Mouse (Mus musculus) naive thymus-derived CD4-positive, alpha-beta T cell, adult 2 months (primary cell): Measurements from ENCODE around the gene Mfsd11.
A peak's percentile ranks its signal among the peaks of the same experiment; 100 is the strongest.
"Not testable (repeated sequence)": the region's sequence is repeated elsewhere in the genome, so short reads cannot be mapped to it uniquely, and the experiment has no call there.

Source experiments
- DNase-seq: peaks from one replicate; pipeline ENCODE4 v3.0.0-alpha.2; 2011; ENCODE audit warnings: low read depth

Gene Mfsd11

DNA sequence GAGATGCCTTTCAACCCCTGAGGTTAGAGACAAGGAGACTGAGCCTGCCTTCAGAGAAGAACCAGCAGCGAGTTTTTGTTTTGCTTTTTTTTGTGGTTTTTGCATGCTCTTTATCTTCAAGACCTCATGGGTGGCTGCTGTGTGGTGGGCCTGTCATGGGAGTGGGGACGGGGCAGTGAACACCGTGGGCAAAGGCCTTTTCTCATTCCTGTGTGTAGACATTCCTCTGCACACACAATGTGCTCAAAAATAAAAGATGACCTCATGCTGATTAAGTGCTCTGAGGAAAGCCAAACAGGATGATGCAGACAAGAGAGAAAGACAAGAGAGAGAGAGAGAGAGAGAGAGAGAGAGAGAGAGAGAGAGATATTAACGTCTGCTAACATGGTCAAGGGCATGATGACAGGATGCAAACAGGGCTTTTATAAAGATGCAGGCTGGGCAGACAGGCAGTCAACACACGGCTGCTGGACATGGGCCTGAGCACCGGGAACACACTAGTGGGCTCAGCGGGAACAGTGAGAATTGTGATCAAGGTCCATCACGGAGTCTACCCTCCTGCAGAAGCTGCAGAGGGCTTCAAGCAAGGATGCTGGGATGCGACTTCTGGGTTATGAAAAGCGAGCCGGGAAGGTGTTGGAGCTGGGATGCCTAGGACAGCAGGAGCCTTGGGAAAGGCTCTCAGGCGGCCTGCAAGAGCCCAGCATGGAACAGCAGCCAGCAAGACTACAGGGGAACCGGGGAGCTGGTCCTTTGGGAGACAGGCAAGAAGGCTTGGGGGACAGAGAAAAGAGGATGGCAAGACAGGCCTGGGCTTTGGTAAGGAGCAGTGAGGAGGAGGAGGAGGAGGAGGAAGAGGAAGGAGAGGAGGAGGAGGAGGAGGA is 30.9 kb upstream of the Mfsd11 start:
- no peak for DNase-seq

DNA sequence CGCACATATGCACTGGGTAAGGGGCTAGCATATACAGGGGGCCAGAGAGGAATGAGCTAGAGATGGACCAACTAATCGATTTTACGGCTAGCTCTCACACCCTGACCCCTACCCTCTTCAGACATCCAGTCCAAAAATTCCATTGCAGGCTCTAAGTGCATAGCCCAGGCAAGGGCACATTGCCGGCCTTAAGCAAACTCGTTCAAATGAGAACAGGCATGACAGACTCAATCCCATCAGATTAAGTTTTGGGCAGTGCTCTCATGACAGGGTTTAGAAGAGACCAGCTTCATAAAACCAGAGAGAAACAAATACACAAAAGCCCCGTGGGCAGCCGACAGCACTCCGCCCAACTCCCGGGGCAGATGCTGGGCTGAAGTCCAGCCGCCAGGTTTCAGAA is 30.0 kb upstream of the Mfsd11 start:
- no peak for DNase-seq

DNA sequence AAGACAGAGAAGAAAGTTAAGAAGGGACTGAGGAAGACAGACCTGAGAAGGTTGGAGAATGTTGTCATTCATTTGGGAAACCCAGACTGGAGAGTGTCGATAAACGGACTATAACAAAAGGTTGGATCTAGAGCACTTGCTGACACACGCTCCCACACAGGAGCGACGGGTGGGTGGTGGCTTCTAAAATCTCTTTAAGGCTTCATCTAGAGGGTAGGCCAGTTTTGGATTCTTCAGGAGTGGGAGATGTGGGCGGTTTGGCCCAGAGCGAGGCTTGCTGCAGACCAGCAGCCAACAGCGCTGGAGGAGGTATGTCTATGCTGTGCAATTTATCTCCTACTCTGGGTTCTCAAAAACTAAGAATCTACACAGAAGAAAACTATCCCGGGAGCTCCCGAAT is 29.6 kb upstream of the Mfsd11 start:
- no peak for DNase-seq

DNA sequence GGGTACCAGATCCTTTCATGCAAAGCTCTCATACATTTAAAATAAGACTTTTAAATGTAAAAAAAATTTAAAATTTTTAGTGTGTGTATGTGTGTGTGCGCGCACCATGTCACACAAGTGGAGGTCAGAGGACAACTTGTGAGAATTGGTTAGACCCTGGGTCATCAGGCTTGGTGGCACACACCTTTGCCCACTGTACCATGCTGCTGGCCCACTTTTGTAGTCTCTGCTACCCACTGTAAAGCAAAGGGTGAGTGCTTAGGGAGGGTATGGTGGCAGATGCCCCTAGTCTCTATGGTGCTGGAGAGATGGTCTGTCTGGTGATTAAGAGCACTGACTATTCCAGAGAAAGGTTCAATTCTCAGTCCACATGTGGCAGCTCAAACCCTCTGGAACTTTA is 29.0 kb upstream of the Mfsd11 start:
- no peak for DNase-seq

DNA sequence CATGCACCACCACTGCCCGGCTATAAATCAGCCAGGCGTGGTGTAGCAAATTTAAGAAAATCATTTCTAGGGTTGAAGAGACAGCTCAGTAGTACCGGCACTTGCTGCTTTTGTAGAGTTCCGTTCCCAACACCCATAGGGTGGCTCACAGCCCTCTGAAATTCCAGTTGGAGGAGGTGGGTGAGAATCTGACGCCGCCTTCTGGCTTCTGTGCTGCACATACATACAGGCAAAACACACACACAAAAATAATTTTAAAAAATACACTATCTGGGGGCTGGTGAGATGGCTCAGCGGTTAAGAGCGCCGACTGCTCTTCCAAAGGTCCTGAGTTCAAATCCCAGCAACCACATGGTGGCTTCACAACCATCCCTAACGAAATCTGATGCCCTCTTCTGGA is 28.4 kb upstream of the Mfsd11 start:
- not testable (repeated sequence) for DNase-seq

DNA sequence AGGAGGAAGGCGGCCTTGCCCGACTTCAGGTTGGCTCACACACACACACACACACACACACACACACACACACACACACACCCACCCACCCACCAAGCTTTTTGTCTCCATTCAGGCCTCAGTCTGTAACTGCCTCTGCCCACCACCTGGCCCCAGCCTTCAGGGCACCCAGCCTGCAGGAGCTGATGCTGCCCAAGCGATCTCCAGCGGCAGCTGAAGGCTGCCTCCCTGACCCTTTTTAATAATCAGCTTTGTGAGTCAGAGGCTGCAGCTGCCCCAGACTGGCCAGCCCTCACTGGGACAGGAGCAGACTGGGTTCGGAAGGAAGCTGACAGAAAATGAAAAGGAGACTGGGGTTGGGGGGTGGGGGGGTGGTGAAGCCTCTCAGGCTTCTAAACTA is 27.0 kb upstream of the Mfsd11 start:
- no peak for DNase-seq

DNA sequence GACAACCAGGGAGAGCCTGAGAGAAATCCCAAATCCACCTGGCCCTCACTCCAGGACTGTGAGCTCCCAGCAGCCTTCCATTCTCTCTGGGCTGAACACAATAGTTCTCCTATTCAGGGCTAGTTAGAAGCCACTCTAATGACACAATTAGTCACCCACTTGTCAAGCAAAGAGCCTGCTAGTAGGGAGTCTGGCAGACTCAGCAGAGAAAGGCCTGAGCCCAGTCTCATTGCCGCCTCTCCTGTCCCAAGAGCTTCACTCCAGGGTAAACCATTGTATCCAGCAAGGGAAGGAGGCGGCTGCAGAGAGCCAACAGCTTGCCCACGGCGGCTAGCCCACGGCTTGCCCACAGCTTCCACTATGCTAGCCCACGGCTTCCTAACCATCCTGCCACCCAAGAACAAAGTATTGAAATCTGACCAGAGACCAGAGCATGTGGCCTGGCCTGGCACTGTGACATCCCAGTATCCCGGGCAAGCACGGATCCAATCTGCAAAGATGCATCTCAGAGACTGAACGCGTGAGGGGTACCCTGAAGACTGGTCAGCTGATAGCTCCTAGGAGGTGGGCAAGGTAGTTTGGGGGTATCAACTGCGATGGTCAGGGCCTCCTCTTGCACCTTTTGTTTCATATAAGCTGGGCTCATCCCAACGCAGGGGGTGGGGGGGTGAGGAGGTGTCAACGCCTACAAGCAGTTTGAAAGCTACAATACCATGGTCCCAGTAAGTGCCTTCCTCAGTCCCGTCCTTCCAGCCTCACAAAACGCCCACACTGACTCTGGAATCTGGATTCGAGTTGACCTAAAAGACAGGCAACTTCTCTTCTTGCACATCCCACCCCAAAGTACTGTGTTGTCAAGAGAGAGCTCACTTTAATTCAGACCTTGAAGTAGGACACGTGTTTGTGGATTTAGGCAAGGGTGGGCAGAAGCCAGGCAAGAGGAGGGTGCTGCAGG is 25.4 kb upstream of the Mfsd11 start:
- no peak for DNase-seq

DNA sequence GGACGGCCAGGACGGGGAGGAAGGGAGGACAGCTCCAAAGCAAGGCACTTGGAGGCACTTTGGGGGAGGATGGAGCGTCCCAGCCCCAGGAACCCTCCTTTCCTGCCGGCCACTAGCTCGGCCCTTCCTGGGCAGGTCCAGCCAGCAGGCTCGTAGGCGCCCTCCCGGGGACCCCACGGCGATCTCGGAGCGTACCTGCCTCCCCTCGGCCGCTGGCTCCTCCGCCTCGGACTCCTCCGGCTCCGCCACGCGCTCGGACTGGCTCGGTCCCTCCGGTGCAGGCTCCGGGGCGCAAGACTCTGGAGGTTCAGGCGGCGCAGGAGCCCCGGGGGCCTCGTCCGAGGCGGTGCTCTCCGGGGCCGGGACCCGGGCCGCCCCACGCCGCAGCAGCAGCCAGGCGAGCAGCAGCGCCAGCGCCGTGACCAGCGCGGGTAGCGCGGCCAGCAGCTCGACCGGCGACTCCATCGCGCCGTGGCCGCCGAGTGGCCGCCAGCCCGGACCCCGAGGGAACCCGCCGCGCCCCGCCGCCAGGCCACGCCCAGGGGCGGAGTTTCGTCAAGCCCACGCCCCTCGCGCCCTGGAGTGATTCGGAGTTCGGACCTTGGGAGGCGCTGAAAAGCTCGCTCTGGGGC is 24.6 kb upstream of the Mfsd11 start, which contains the start of gene Mxra7:
Mxra7 (minus strand) TSS at position 513 of the 632 bp plus-strand sequence.
- peak; percentile 47 for DNase-seq

DNA sequence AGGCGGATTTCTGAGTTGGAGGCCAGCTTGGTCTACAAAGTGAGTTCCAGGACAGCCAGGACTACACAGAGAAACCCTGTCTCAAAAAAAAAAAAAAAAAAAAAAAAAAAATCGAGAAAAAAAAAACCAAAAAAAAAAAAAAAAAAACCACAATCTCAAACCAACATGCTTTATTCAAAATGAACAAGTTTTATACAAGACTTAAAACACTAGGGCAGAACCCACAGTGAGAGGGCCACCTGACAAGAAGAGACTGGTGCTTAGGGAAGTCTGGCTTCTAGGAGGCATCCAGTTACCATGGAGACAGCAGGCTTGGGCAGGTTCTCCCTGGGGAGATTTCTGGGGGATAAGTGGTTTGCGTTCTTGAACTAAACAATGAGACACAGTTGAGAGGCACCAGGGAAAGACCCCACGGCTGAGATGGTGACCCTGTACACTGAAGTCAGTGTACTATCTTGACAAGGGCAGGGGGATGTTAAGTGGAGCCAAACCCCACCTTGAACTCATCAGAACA is 20.0 kb upstream of the Mfsd11 start:
- no peak for DNase-seq

DNA sequence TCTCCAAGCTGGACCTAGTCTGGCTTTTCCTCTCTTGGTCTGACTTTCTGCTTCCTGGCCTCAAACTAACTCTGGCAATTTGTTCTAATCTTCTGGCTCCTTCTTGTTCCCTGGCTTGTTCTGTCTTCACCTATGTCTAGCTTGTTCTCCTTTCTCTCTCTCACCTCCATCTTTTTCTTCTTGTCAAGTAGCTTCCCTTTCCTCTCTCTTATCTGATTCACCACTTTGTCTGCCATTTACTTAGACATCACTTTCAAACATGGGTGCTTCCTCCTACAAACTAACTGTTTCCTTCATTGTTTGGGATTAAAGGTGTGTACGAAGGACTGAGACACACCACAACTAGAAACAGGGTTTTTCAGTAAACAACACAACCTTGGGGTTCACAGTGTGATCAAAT is 17.3 kb upstream of the Mfsd11 start:
- no peak for DNase-seq

DNA sequence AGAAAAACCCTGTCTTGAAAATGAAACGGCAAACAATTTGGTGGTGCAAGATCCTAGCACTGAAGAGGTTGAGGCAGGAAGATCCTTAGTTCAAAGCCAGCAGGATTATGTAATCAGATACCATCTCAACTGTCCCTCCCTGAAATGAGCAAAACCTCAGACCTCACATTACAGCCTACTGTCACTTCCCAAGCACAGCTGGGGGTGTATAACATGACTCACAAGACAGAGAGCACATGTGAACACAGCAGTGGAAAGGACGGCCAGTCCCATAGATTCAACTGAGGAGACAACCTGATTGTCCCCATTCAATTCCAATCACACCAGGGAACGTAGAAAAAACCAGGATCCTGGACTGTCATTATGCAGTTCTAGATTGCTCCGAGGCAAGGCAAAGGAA is 16.0 kb upstream of the Mfsd11 start:
- DNase-seq = no peak

DNA sequence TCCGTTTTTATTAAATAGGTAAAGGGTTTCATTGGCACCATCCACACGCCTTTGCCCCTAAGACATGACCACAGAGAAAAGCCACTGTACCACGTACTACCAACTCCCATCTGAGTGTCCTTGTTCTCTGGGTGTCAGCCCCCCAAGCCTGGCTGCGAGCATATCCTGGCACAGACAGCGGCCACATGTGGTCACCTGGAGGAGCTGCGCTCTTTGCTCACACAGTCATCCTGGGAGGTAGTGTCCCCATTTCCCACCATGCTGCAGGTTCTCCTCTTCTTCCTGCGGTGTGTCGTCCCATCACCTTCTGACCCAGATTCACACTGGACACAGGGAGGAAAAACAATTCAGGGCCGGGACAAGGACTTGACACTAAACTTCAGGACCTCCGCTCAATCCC is 14.8 kb upstream of the Mfsd11 start:
- no peak for DNase-seq

DNA sequence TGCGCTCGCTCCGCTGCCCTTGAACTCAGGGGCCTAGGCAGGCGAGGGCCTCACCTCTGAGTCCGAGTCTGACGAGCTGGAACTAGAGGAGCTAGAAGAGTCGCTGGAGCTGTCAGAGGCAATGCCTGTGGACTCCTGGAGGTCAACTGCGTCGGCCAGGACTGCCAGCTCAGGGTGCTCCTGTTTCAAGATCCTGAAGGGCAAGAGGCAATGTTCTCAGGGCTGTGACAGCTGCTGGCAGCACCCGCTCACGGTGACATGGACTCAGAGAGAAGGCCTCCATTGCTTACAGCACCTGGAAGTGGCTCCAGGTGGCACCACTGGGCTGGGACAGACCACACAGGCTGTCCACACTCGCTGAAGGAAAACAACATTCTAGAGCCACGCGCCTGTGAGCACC is 13.3 kb upstream of the Mfsd11 start:
- DNase-seq = no peak

DNA sequence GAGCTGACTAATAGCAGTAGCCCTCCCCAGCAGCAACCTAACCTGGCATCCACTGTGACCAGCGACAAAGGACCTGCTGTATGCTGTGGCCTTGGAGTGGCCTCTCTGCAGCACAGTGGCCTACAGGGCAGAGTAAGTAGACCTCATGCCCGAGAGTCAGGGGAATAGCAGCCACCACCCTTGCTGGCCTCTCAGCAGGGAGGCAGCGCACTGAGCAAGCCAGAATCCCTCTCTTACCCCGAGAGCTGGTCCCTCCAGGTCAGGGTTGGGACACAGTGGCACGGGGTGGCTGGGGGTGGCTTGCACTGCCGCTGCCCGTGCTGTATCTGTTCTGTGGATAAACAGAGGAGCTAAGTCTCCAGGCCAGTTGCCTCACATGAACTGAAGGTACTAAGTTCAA is 12.6 kb upstream of the Mfsd11 start:
- DNase-seq = no peak

DNA sequence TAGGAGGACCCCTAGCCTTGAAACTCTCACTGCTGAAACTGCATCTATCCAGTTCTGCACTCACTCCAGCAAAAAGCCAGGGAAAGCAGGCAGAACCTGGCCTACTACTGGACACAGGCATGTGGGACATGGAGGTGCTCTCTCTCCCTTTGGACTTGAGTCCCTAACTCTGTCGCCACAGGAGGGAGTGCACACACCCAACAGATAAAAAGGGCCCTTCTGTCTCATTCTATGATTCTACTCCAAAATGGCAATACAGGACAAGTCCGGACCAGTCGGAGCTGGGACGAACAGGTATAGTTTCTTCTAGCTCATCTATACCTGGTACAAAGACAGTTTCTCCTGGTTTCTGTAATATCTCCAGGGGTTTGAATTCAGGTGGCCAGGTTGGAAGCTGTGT is 11.5 kb upstream of the Mfsd11 start:
- DNase-seq = no peak

DNA sequence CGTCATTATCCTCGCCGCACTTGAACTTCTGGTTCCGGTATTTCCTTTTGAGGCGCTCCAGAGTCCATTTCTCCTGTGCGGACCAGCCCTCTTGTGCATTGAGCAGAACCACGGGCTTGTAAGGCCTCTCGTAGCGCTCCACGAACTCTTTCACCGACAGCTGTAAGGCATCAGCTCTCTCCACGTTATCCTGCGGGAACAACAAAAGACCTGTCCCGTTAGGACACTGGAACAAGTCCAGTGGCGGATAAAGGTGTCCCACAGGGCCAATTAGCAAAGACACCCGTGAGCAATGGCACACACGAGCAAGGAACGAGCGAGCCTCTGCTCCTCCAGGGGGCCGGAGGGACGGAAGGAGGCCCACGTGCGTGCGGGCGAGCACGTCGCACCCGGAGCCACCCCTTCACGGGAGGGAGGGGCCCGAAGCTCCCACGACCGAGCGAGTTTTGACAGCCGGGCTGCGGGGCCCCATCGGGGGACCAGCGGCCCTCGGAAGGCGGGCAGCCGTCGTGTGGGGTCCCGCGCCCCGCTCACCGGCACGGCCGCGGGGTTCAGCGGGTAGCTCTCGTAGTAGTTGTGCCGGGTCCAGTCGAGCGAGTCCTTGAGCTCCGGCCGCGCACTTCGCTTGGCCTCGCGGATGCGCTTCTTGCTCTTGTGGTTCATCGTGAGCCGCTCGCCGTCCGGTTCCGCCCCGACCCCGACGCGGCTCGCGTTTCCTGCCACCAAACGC is 9.5 kb upstream of the Mfsd11 start:
- peak; percentile 79 for DNase-seq

DNA sequence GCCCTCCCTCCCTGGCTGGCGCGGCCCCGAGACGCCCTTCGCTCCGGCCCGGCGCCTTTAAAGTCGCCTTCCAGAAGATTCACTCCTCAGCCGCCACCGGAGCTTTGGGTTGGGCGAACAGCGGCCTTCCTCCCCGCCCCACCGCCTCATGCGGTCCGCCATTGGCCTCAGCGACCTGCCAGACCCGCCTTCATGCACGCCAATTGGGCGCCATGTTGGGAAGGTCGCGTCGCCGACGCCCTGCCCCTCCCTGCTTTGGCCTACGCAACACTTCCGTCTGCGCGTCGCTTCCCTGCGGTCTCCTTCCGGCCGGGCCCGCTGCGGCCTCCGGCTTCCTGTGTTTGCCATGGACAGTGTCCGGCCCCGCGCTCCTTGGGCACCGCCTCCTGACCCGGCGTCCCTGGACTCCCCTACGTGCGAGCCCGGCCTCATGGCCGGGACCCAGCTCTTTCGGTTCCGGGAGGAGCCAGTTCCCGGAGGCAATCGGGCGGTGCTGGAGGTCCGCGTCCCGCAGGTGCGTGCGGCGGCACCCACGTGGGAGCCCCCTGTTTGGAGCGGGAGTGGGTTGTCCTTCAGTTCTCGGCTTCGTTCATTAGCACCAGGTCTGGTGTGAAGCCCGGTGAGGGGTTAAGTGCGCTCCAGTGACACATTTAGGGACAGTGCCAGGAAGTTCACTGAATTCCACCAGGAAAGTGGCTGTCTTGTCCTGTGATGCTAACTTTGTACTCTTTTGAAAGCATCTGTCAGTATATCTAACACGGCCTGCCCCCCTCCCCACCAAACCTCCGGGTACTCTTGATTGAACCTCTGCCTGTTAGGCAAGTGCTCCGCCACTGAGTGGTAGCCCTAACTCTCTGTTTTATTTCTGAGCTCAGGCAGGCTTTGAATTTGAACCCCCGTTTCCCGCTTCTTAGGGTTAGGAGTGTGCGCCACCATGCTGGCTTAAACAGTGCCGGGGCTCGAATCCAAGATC is 8.7 kb upstream of the Mfsd11 start, which contains the start of the genes Mettl23 and Jmjd6:
Mettl23 (plus strand) TSS at position 18 of the 973 bp plus-strand sequence.
Jmjd6 (minus strand) TSS at position 189 of the 973 bp plus-strand sequence.
- DNase-seq = peak; percentile 96

DNA sequence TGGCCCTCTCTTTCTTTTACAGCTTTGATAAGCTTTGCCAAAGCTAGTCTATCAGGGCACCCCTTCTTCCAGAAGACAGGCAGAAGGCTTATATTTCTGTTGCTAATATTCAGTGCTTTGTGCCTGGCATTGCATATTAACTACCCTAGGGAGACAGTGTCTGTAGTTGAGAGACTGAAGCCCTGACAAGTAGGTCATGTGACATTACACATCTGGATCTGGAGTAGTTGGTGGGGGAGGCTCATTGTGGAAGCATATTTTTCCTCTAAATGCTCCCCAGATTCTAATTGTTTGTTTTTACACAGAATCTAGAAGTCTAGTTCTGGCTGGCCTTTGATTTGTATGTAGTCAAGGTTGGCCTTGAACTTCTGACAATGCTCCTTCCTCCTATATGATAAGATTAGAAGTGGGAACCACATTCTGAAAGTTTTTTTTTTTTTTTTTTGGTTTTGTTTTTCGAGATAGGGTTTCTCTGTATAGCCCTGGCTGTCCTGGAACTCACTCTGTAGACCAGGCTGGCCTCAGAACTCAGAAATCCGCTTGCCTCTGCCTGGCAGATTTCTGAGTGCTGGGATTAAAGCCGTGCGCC is 5.6 kb upstream of the Mfsd11 start:
- DNase-seq = no peak

DNA sequence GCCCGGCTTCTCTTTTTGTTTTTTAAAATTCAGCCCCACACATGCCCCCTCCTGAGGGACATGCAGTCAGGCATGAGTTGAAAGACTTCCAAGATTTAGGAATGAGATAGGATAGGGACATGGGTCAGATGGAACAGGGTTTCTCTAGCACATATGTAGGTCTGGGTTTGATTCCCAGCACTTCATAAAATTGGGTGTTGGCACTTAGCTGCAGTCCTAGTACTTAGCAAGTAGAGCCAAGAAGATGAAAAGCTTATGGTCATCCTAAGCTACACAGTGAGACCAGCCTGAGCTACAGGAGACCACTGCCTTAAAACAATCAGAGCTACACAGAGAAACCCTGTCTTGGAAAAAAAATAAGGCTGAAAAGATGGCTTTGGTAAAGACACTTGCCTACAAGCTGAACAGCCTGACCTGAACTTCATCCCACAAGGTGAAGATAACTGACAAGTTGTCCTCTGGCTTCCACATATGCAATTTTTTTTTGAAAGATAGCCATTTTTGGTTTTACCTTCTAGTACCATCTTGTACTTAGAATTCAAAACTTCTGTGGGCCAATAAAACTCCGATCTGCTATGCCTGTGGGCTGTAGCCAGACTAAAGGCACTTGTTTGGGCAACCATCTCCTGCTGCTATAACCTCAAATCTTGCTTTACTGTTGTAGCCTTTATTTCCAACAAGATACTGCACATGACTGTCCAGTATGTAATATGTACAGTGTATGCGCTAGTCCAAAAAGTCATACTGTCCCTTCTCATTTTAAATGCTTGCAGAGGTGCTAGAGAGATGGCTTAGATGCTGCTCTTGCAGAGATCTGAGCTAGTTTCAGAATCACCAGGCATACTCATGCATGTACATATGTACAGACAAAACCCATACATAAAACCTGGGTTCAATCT is 4.8 kb upstream of the Mfsd11 start:
- no peak for DNase-seq
